Mouse (Mus musculus) ovary, postnatal 36 days (tissue): ENCODE measurements around the gene Mgp.
A peak's percentile ranks its signal among the peaks of the same experiment; 100 is the strongest.

Experiments used
- DNase-seq: peaks from one replicate; pipeline ENCODE4 v3.0.0; 2022; ENCODE audit warnings: low spot score, mixed read lengths

Mgp gene

GRCm38 (mm10) chr6:136875670-136876069, at the start of gene Mgp:
Gene Mgp, minus strand, starts transcription at chr6:136875823.
- DNase-seq = peak; percentile 52

- DNase-seq = no peak
Observed at GRCm38 (mm10) chr6:136925049-136925448, 49.4 kb upstream of the Mgp start.

GRCm38 (mm10) chr6:136923532-136923931, 47.9 kb upstream of the Mgp start, which contains the start of gene Pde6h:
Gene Pde6h, plus strand, starts transcription at chr6:136923832.
- DNase-seq = no peak

- no peak for DNase-seq
Observed at GRCm38 (mm10) chr6:136922871-136923270, 47.2 kb upstream of the Mgp start.

GRCm38 (mm10) chr6:136922080-136922479, 46.5 kb upstream of the Mgp start, which contains the start of gene Erp27:
Gene Erp27, minus strand, starts transcription at chr6:136922180.
- no peak for DNase-seq

GRCm38 (mm10) chr6:136921601-136922000, 46.0 kb upstream of the Mgp start:
- no peak for DNase-seq

- peak; percentile 39 for DNase-seq
Observed at GRCm38 (mm10) chr6:136920320-136921257, 45.0 kb upstream of the Mgp start.

GRCm38 (mm10) chr6:136917885-136918284, 42.3 kb upstream of the Mgp start:
- DNase-seq = no peak

GRCm38 (mm10) chr6:136915721-136916395, 40.2 kb upstream of the Mgp start:
- DNase-seq = no peak

GRCm38 (mm10) chr6:136914234-136914633, 38.6 kb upstream of the Mgp start:
- DNase-seq = no peak

- peak; percentile 25 for DNase-seq
Observed at GRCm38 (mm10) chr6:136913384-136914126, 37.9 kb upstream of the Mgp start.

GRCm38 (mm10) chr6:136912751-136913265, 37.2 kb upstream of the Mgp start:
- no peak for DNase-seq

GRCm38 (mm10) chr6:136910247-136910890, 34.7 kb upstream of the Mgp start:
- no peak for DNase-seq

- DNase-seq = no peak
Observed at GRCm38 (mm10) chr6:136906937-136907293, 31.3 kb upstream of the Mgp start.

- no peak for DNase-seq
Observed at GRCm38 (mm10) chr6:136906283-136906936, 30.8 kb upstream of the Mgp start.

- no peak for DNase-seq
Observed at GRCm38 (mm10) chr6:136903885-136904470, 28.4 kb upstream of the Mgp start.

GRCm38 (mm10) chr6:136902527-136902926, 26.9 kb upstream of the Mgp start:
- DNase-seq = no peak

- DNase-seq = no peak
Observed at GRCm38 (mm10) chr6:136901010-136901409, 25.4 kb upstream of the Mgp start.

- DNase-seq = no peak
Observed at GRCm38 (mm10) chr6:136900369-136901009, 24.9 kb upstream of the Mgp start.

- DNase-seq = no peak
Observed at GRCm38 (mm10) chr6:136898954-136899353, 23.3 kb upstream of the Mgp start.
